Mouse (Mus musculus) lung, postnatal 36 days (tissue): ENCODE measurements around the gene Ank2.
"Not testable (repeated sequence)": the region's sequence is repeated elsewhere in the genome, so short reads cannot be mapped to it uniquely, and the experiment has no call there.

Experiments
- DNase-seq: peaks from one replicate; pipeline ENCODE4 v3.0.0; 2022; ENCODE audit warnings: mixed read lengths

The Ank2 gene

GRCm38 (mm10) chr3:127350602-127351362 lies 148.4 kb downstream of the Ank2 start:
- no peak for DNase-seq

- DNase-seq, result peak; percentile 3
Measured at GRCm38 (mm10) chr3:127348926-127349325, 150.2 kb downstream of the Ank2 start.

GRCm38 (mm10) chr3:127345860-127346459 lies 153.2 kb downstream of the Ank2 start:
- no peak for DNase-seq

GRCm38 (mm10) chr3:127341300-127341699 lies 157.8 kb downstream of the Ank2 start:
- no peak for DNase-seq

GRCm38 (mm10) chr3:127334876-127335275 lies 164.3 kb downstream of the Ank2 start:
- no peak for DNase-seq

GRCm38 (mm10) chr3:127331562-127331961 lies 167.6 kb downstream of the Ank2 start:
- no peak for DNase-seq

GRCm38 (mm10) chr3:127326355-127326754 lies 172.8 kb downstream of the Ank2 start:
- no peak for DNase-seq

- peak; percentile 71 for DNase-seq
Measured at GRCm38 (mm10) chr3:127322870-127323269, 176.3 kb downstream of the Ank2 start.

- DNase-seq, result no peak
Measured at GRCm38 (mm10) chr3:127321645-127322044, 177.5 kb downstream of the Ank2 start.

GRCm38 (mm10) chr3:127321031-127321430 lies 178.1 kb downstream of the Ank2 start:
- not testable (repeated sequence) for DNase-seq

GRCm38 (mm10) chr3:127320311-127320710 lies 178.8 kb downstream of the Ank2 start:
- no peak for DNase-seq

GRCm38 (mm10) chr3:127317641-127318040 lies 181.5 kb downstream of the Ank2 start:
- DNase-seq, result no peak

- DNase-seq, result no peak
Measured at GRCm38 (mm10) chr3:127316717-127317116, 182.4 kb downstream of the Ank2 start.

GRCm38 (mm10) chr3:127311521-127311920 lies 187.6 kb downstream of the Ank2 start:
- DNase-seq, result no peak

GRCm38 (mm10) chr3:127310079-127310478 lies 189.1 kb downstream of the Ank2 start:
- no peak for DNase-seq

GRCm38 (mm10) chr3:127303957-127304553 lies 195.1 kb downstream of the Ank2 start:
- DNase-seq, result no peak

- DNase-seq, result no peak
Measured at GRCm38 (mm10) chr3:127303041-127303440, 196.1 kb downstream of the Ank2 start.

- no peak for DNase-seq
Measured at GRCm38 (mm10) chr3:127300790-127301189, 198.4 kb downstream of the Ank2 start.

- no peak for DNase-seq
Measured at GRCm38 (mm10) chr3:127295921-127296320, 203.2 kb downstream of the Ank2 start.

- no peak for DNase-seq
Measured at GRCm38 (mm10) chr3:127294610-127295349, 204.4 kb downstream of the Ank2 start.

- no peak for DNase-seq
Measured at GRCm38 (mm10) chr3:127294079-127294478, 205.1 kb downstream of the Ank2 start.

- no peak for DNase-seq
Measured at GRCm38 (mm10) chr3:127293479-127293874, 205.7 kb downstream of the Ank2 start.

GRCm38 (mm10) chr3:127292864-127293478 lies 206.2 kb downstream of the Ank2 start:
- DNase-seq, result no peak
